In the genomic region with DNA sequence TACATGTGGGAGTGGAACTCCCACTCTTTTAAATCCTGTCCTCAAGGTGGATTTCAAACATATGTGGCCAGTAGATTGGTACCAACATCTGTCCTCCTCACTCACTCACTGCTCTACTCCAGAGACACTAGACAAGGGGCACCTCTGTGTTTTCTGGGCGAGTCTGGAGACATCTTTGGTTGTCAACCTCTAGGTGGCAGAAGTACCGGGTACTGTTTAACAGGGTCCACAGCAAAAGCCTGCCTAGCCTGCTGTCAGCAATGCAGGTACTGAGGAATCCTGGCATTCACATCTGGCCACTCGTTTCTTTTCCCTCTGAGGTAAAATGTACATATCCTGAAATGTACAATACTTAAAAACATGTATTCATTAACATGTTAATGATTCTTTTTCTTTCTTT, we compare ENCODE assay signal across 10 mouse cellular contexts. TPM values are rescaled to one million over a fixed set of nuclear protein-coding genes. Genes with fewer than 3 reads are reported as not detected.
DNase-seq lines count a peak whose midpoint lies in the region; ATAC-seq lines count a peak whose summit lies in the region.
"Had no signal": no experiment of that assay in that cellular context is flagged by ENCODE, and none has a peak within 500 bp of the region (broad histone marks: within the 10 kb centered on the region; RNA-seq: fewer than 3 reads in every experiment).

No protein-coding gene starts in this region.

- H3K27ac ChIP-seq in kidney, embryonic 14.5 days (ENCODE audit: low read depth, low read length), result no peak overlapping the region

- no peaks in the 10 kb centered on the region for H3K36me3 ChIP-seq in kidney, embryonic 14.5 days (ENCODE audit: control insufficient read depth, insufficient read depth, low read length)

- no peaks in the 10 kb centered on the region for H3K27me3 ChIP-seq in kidney, embryonic 14.5 days (ENCODE audit: control insufficient read depth, insufficient read depth, low read length)

- WGBS in kidney, embryonic 14.5 days, result 27% methylated on average over 3 of the region's 3 CpGs

- H3K9me3 ChIP-seq in kidney, embryonic 14.5 days (ENCODE audit: control insufficient read depth, low read length), result no peaks in the 10 kb centered on the region

- ATAC-seq in kidney, embryonic 14.5 days (ENCODE audit: low FRiP score, low TSS enrichment), result no peak
- 0 out of 2 replicates have a peak, but pooled peaks have one; percentile 22 for ATAC-seq in common myeloid progenitor, adult 5-6 weeks (replicated peaks; ENCODE audit: low read depth, poor library complexity, severe bottlenecking)
- ATAC-seq: hindbrain, embryonic 16.5 days had no signal

- peak; percentile 59 for DNase-seq in kidney, adult 9 months
- peak; percentile 27 for DNase-seq in 3T3-L1 (ENCODE audit: low read depth, low spot score)
- peak; percentile 22 for DNase-seq in CD4-positive helper T cell, adult 2 months (ENCODE audit: low read depth, low spot score)
- no peak for DNase-seq in ovary, postnatal 36 days (ENCODE audit: low spot score)
- DNase-seq in left cerebral cortex, postnatal 14 days (ENCODE audit: low spot score in 2 of 2), result no peak
- DNase-seq: cerebellum, adult 11-12 months; right cerebral cortex, postnatal 4 days had no signal

- H3K4me2 ChIP-seq in kidney, embryonic 14.5 days (replicated peaks; ENCODE audit: low read depth, low read length), result no peak overlapping the region

- H3K4me1 ChIP-seq in kidney, embryonic 14.5 days (ENCODE audit: control insufficient read depth, insufficient read depth, low read length), result peaks cover 26% of the 10 kb centered on the region

- H3K4me3 ChIP-seq in kidney, embryonic 14.5 days (ENCODE audit: low read length), result no peak overlapping the region

- intact Hi-C loops in left cerebral cortex, postnatal 14 days (cut with DNase I), result no loop called here

- no peak overlapping the region for H3K9ac ChIP-seq in kidney, embryonic 14.5 days (ENCODE audit: low read depth, low read length)

RNA-seq across cellular contexts. Expression of gene Rflnb, which starts 28.9 kb away (rescaled TPM):
- 20.7 and 23.3 TPM in 2 replicates for polyA plus RNA-seq in kidney, embryonic 14.5 days (2014; fragmentation: Nextera tagmentation; extraction: Ambion mirVana)
- 2.0 and 2.6 TPM in 2 replicates for total RNA-seq in common myeloid progenitor, adult 5-6 weeks (2017)
- total RNA-seq in left cerebral cortex, postnatal 14 days (2021), result 10 to 100 TPM; 14.3 to 15.8 TPM

RNA-seq across cellular contexts. Expression of gene 1700016K19Rik, which starts 56.8 kb away (rescaled TPM):
- polyA plus RNA-seq in kidney, embryonic 14.5 days (2014; fragmentation: Nextera tagmentation; extraction: Ambion mirVana), result 0.31 and 0.50 TPM in 2 replicates
- not detected in 2 replicates for total RNA-seq in common myeloid progenitor, adult 5-6 weeks (2017)
- total RNA-seq in left cerebral cortex, postnatal 14 days (2021), result 1 to 10 TPM; 3.8 to 6.8 TPM

Comparison
In these comparisons a context has a peak if more than half of its experiments do, and no peak if none do; other contexts are left out.
1. DNase-seq: peak in kidney, adult 9 months (single experiment), 3T3-L1 (single experiment) and CD4-positive helper T cell, adult 2 months (single experiment); none in ovary, postnatal 36 days (single experiment) and left cerebral cortex, postnatal 14 days (0 of 2).